Mouse (Mus musculus) CH12.LX (cell line): ENCODE results near the gene Oxct1. TPM values are rescaled to one million over a fixed set of nuclear protein-coding genes. Genes with fewer than 3 reads are reported as not detected.
A peak's percentile ranks its signal among the peaks of the same experiment; 100 is the strongest.

Experiments
- DNase-seq: peaks from one replicate; pipeline ENCODE4 v3.0.0-alpha.2; 2013; ENCODE audit errors: extremely low read depth
- H3K27ac ChIP-seq: 2 replicates; pipeline ENCODE4 v1.5.1; 2012; ENCODE audit warnings: low read depth, mild to moderate bottlenecking, control low read depth, moderate library complexity; ENCODE audit not compliant: insufficient read depth
- H3K27me3 ChIP-seq: replicated peaks from 2 replicates; pipeline ENCODE3; 2012; ENCODE audit warnings: inconsistent platforms
- H3K36me3 ChIP-seq, 2 experiments: replicated peaks in 1 of 2; 2 replicates each; pipeline versions ENCODE3 to v1.6.1; 2012; ENCODE audit warnings: inconsistent platforms in 1 of 2, low read length in 1 of 2, mild to moderate bottlenecking in 1 of 2, mixed read lengths in 1 of 2, moderate library complexity in 1 of 2; ENCODE audit not compliant: control insufficient read depth in 1 of 2, insufficient read depth in 1 of 2
- H3K4me1 ChIP-seq, 2 experiments: 2 replicates each; pipeline ENCODE4 v1.6.1; 2012; ENCODE audit warnings: inconsistent platforms in 1 of 2, moderate library complexity in 1 of 2; ENCODE audit not compliant: insufficient read depth in 2 of 2, control insufficient read depth in 1 of 2
- H3K4me2 ChIP-seq: 2 replicates; pipeline ENCODE4 v1.6.1; 2012; ENCODE audit warnings: low read depth, mild to moderate bottlenecking, control low read depth; ENCODE audit not compliant: poor library complexity, insufficient read depth, severe bottlenecking
- H3K4me3 ChIP-seq, 3 experiments: fragments of 150-350 bp in 1 of 3; sonication (generic) in 1 of 3; replicated peaks in 1 of 3; 2 replicates each; pipeline versions ENCODE3 to v1.5.1; 2011 to 2012; ENCODE audit warnings: low read depth in 2 of 3, low read length in 2 of 3, mild to moderate bottlenecking in 2 of 3, moderate library complexity in 2 of 3, control low read depth in 1 of 3, improper control_type of control experiment in 1 of 3, inconsistent platforms in 1 of 3, mixed read lengths in 1 of 3; ENCODE audit not compliant: poor library complexity in 1 of 3
- H3K79me2 ChIP-seq: replicated peaks from 2 replicates; pipeline ENCODE4 v1.6.1; 2012; ENCODE audit warnings: mild to moderate bottlenecking, moderate library complexity; ENCODE audit not compliant: control insufficient read depth, poor library complexity, insufficient read depth, severe bottlenecking; ENCODE audit errors: extremely low read depth
- H3K9ac ChIP-seq: 2 replicates; pipeline ENCODE4 v1.6.1; 2012; ENCODE audit warnings: low read depth, mild to moderate bottlenecking, control low read depth, moderate library complexity; ENCODE audit not compliant: insufficient read depth
- H3K9me3 ChIP-seq: replicated peaks from 2 replicates; pipeline ENCODE3; 2012; ENCODE audit warnings: low read length, inconsistent platforms, mixed read lengths
- CHD1 ChIP-seq: IDR thresholded peaks from 2 replicates; pipeline ENCODE4 v1.6.1; 2012; ENCODE audit warnings: low read depth, low read length, improper control_type of control experiment, inconsistent platforms
- CTCF ChIP-seq, 2 experiments: IDR thresholded peaks in 1 of 2; conservative IDR thresholded peaks in 1 of 2; 2 replicates each; pipeline ENCODE4 v1.5.1; 2011 to 2012; ENCODE audit warnings: low read depth in 2 of 2, low read length in 2 of 2, improper control_type of control experiment in 1 of 2, inconsistent platforms in 1 of 2, mild to moderate bottlenecking in 1 of 2, moderate library complexity in 1 of 2
- E2F4 ChIP-seq: IDR thresholded peaks from 2 replicates; pipeline ENCODE4 v1.6.1; 2011; ENCODE audit warnings: low read depth, low read length, improper control_type of control experiment; ENCODE audit not compliant: insufficient replicate concordance
- EP300 ChIP-seq: IDR thresholded peaks from 2 replicates; pipeline ENCODE4 v1.6.1; 2011; ENCODE audit warnings: low read length, improper control_type of control experiment
- ETS1 ChIP-seq: conservative IDR thresholded peaks from 2 replicates; pipeline ENCODE4 v1.6.1; 2012; ENCODE audit warnings: low read depth, mild to moderate bottlenecking, inconsistent platforms, low read length, improper control_type of control experiment, moderate library complexity
- GABPA ChIP-seq: IDR thresholded peaks from 2 replicates; pipeline ENCODE4 v1.6.1; 2012; ENCODE audit warnings: low read depth, low read length, improper control_type of control experiment, inconsistent platforms; ENCODE audit not compliant: insufficient replicate concordance
- HCFC1 ChIP-seq: IDR thresholded peaks from 2 replicates; pipeline ENCODE4 v1.6.1; 2012; ENCODE audit warnings: low read depth, mild to moderate bottlenecking, inconsistent platforms, low read length, improper control_type of control experiment
- IRF4 ChIP-seq: IDR thresholded peaks from 2 replicates; pipeline ENCODE4 v1.6.1; 2014; ENCODE audit warnings: low read depth, mild to moderate bottlenecking, inconsistent platforms, low read length, improper control_type of control experiment
- JUN ChIP-seq: IDR thresholded peaks from 2 replicates; pipeline ENCODE4 v1.6.1; 2011; ENCODE audit warnings: low read depth, mild to moderate bottlenecking, low read length, improper control_type of control experiment, moderate library complexity; ENCODE audit not compliant: insufficient read depth
- JUND ChIP-seq: conservative IDR thresholded peaks from 2 replicates; pipeline ENCODE4 v1.6.1; 2011; ENCODE audit warnings: low read depth, low read length, improper control_type of control experiment
- MEF2A ChIP-seq: IDR thresholded peaks from 2 replicates; pipeline ENCODE4 v1.6.1; 2014; ENCODE audit warnings: low read depth, mild to moderate bottlenecking, inconsistent platforms, low read length, improper control_type of control experiment, borderline replicate concordance
- MXI1 ChIP-seq: IDR thresholded peaks from 2 replicates; pipeline ENCODE4 v1.6.1; 2011; ENCODE audit warnings: mild to moderate bottlenecking, low read depth, low read length, improper control_type of control experiment
- RCOR1 ChIP-seq: conservative IDR thresholded peaks from 2 replicates; pipeline ENCODE4 v1.6.1; 2012; ENCODE audit warnings: low read depth, mild to moderate bottlenecking, inconsistent platforms, low read length, improper control_type of control experiment
- SIN3A ChIP-seq: IDR thresholded peaks from 2 replicates; pipeline ENCODE4 v1.6.1; 2012; ENCODE audit warnings: low read length, improper control_type of control experiment, inconsistent platforms
- USF1 ChIP-seq: IDR thresholded peaks from 2 replicates; pipeline ENCODE4 v1.6.1; 2014; ENCODE audit warnings: low read depth, mild to moderate bottlenecking, inconsistent platforms, low read length, improper control_type of control experiment
- ZC3H11A ChIP-seq: IDR thresholded peaks from 2 replicates; pipeline ENCODE4 v1.6.1; 2012; ENCODE audit warnings: low read depth, mild to moderate bottlenecking, inconsistent platforms, low read length, improper control_type of control experiment
- dilution Hi-C: fragments of 300-500 bp; cut with MboI; formaldehyde crosslinking; loops from 2 replicates; pipeline ENCODE4 v1.14.3; 2020; ENCODE audit warnings: low sequenced_read_pairs; ENCODE audit not compliant: extremely low pct_unique_long_range_greater_than_20kb, extremely low pct_ligation_motif_present
- in situ Hi-C: fragments of 300-500 bp; cut with MboI; formaldehyde crosslinking; loops from 3 replicates; pipeline ENCODE4 v1.14.3; 2019; ENCODE audit warnings: low sequenced_read_pairs, low pct_ligation_motif_present, low pct_unique_long_range_greater_than_20kb, mixed read lengths
- polyA plus RNA-seq: library from polyadenylated mRNA; unstranded; fragments of >175 nt; gene quantifications from 2 replicates; pipeline ENCODE4 v1.2.1, GENCODE M21; 2012; ENCODE audit warnings: low read depth; ENCODE audit not compliant: insufficient read length
- total RNA-seq, 2 experiments: library from RNA; depleted of rRNA; stranded (reverse); fragments of 300-350 nt in 1 of 2; fragments of >200 nt in 1 of 2; gene quantifications; 2 replicates each; pipeline ENCODE4 v1.2.3; 2012 to 2014

Oxct1 gene
- total and polyA plus RNA-seq, 3 experiments: 101 to 127 (median 105) TPM

GRCm38 (mm10) chr15:4064694-4065093, 38.5 kb downstream of the Oxct1 start:
- in situ Hi-C loops: no loop called here
- H3K9me3 ChIP-seq: no peaks in the 10 kb centered on the region
- peaks cover 19 to 63% of the 10 kb centered on the region in 2 experiments for H3K36me3 ChIP-seq
- no peak overlapping the region for H3K27ac ChIP-seq
- H3K9ac ChIP-seq: no peak overlapping the region
- DNase-seq: no peak
- no peak overlapping the region for H3K4me3 ChIP-seq
- H3K79me2 ChIP-seq: no peaks in the 10 kb centered on the region
- no peak overlapping the region for H3K4me2 ChIP-seq
- TF ChIP-seq MXI1 (no peak), CHD1 (no peak)
- no peaks in the 10 kb centered on the region for H3K4me1 ChIP-seq
- dilution Hi-C loops: no loop called here
- no peaks in the 10 kb centered on the region for H3K27me3 ChIP-seq

- TF ChIP-seq CTCF (conservative IDR thresholded peaks at IDR 0.05 in 1 of 2, IDR thresholded peaks at IDR 0.05 in 1 of 2; ENCODE audit: low read depth in 2 of 2, low read length in 2 of 2) (no peak), JUN (no peak), CHD1 (no peak), GABPA (no peak), RCOR1 (no peak), ETS1 (no peak)
- dilution Hi-C loops (no loop called here), in situ Hi-C loops (no loop called here)
- Histone ChIP-seq H3K4me3 (no peak overlapping the region), H3K4me2 (no peak overlapping the region), H3K9ac (no peak overlapping the region), H3K4me1 (no peaks in the 10 kb centered on the region), H3K9me3 (no peaks in the 10 kb centered on the region), H3K79me2 (no peaks in the 10 kb centered on the region), H3K36me3 (peaks cover 4 to 51% of the 10 kb centered on the region in 2 experiments), H3K27ac (no peak overlapping the region), H3K27me3 (no peaks in the 10 kb centered on the region)
- no peak for DNase-seq
Observed at GRCm38 (mm10) chr15:4067273-4067990, 41.2 kb downstream of the Oxct1 start.

GRCm38 (mm10) chr15:4077978-4078377, 51.8 kb downstream of the Oxct1 start:
- Histone ChIP-seq H3K4me3 (no peak overlapping the region), H3K9me3 (no peaks in the 10 kb centered on the region), H3K9ac (no peak overlapping the region), H3K79me2 (no peaks in the 10 kb centered on the region), H3K27ac (no peak overlapping the region), H3K4me1 (peaks cover 10 to 40% of the 10 kb centered on the region in 2 experiments), H3K27me3 (no peaks in the 10 kb centered on the region), H3K4me2 (no peak overlapping the region), H3K36me3 (peaks cover 0 to 25% of the 10 kb centered on the region in 2 experiments)
- in situ Hi-C loops (no loop called here), dilution Hi-C loops (no loop called here)
- no peak for TF ChIP-seq ZC3H11A
- TF ChIP-seq SIN3A: no peak
- TF ChIP-seq MEF2A: no peak
- TF ChIP-seq HCFC1: no peak
- 0 out of 2 replicates have a peak, but pooled peaks have one; percentile 27 for TF ChIP-seq JUND
- TF ChIP-seq E2F4: no peak
- TF ChIP-seq USF1: no peak
- TF ChIP-seq EP300: no peak
- TF ChIP-seq GABPA: no peak
- 0 out of 2 replicates have a peak, but pooled peaks have one; percentile 28 for TF ChIP-seq IRF4
- DNase-seq: no peak
